Mouse (Mus musculus) hindbrain, embryonic 13.5 days (tissue): Measurements from ENCODE around the gene Ndufs7. TPM values are rescaled to one million over a fixed set of nuclear protein-coding genes. Genes with fewer than 3 reads are reported as not detected.

Experiments
- ATAC-seq: fragments of 200-750 bp; cut with Nextera tagmentation; 2 replicates; pipeline ENCODE4 v1.8.0; 2017; ENCODE audit warnings: moderate TSS enrichment; ENCODE audit not compliant: low FRiP score
- H3K27ac ChIP-seq: fragments of 300-500 bp; sonication (generic); 2 replicates; pipeline ENCODE4 v1.5.1; 2015; ENCODE audit warnings: inconsistent platforms, mild to moderate bottlenecking, moderate library complexity
- H3K27me3 ChIP-seq: fragments of 300-500 bp; sonication (generic); 2 replicates; pipeline ENCODE4 v1.6.1; 2015; ENCODE audit warnings: mild to moderate bottlenecking, inconsistent platforms
- H3K36me3 ChIP-seq: fragments of 300-500 bp; sonication (generic); 2 replicates; pipeline ENCODE4 v1.6.1; 2015; ENCODE audit warnings: mild to moderate bottlenecking, inconsistent platforms
- H3K4me1 ChIP-seq: fragments of 300-500 bp; sonication (generic); replicated peaks from 2 replicates; pipeline ENCODE4 v1.6.1; 2015; ENCODE audit warnings: inconsistent platforms
- H3K4me2 ChIP-seq: fragments of 300-500 bp; sonication (generic); 2 replicates; pipeline ENCODE4 v1.6.1; 2015; ENCODE audit warnings: inconsistent platforms, mild to moderate bottlenecking, moderate library complexity
- H3K4me3 ChIP-seq: fragments of 300-500 bp; sonication (generic); 2 replicates; pipeline ENCODE4 v1.5.1; 2015; ENCODE audit warnings: mild to moderate bottlenecking, inconsistent platforms
- H3K9ac ChIP-seq: fragments of 300-500 bp; sonication (generic); 2 replicates; pipeline ENCODE4 v1.6.1; 2015; ENCODE audit warnings: mild to moderate bottlenecking, inconsistent platforms
- H3K9me3 ChIP-seq: fragments of 300-500 bp; sonication (generic); 2 replicates; pipeline ENCODE4 v1.6.1; 2016; ENCODE audit warnings: inconsistent platforms
- WGBS: fragments of 180-500 bp; shearing (Covaris S2); methylation state at CpG from one replicate; pipeline ENCODE4 v1.1.7; 2015; 5-methylcytosine and 5-hydroxymethylcytosine counted together
- polyA plus RNA-seq: library from polyadenylated mRNA; unstranded; fragments of >200 nt; fragmentation: Nextera tagmentation; extraction: Ambion mirVana; gene quantifications from 2 replicates; pipeline ENCODE4 v1.2.1, GENCODE M21; 2015

Gene Ndufs7
- polyA plus RNA-seq, 1 experiment from 2014 or later: 253 TPM

DNA sequence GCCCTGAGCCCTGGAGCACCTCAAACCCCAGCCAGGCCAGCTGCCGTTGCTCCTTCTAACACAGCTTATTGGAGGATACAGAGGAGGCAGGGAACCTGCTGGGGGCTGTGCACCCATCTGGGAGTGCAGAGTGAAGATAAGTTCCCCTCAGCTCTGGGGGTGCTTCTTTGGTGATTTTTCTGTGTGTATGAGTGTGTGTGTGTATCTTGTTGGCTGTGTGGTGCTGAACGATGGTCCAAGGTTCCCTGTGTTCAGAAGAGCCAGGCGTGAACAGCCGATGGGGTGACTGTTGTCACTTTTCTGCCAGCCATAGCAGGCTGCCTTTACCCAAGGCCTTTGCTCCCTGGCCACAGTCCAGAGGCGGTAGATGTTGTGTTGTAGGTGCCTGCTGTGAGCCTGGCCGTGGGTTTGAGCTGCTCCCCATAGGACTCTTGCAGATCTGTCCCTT, 21.8 kb downstream of the Ndufs7 start:
- H3K4me1 ChIP-seq: peaks cover 70% of the 10 kb centered on the region
- no peaks in the 10 kb centered on the region for H3K9me3 ChIP-seq
- H3K27me3 ChIP-seq: no peaks in the 10 kb centered on the region
- 78% methylated on average over 6 of the region's 6 CpGs for WGBS
- no peak overlapping the region for H3K4me2 ChIP-seq
- H3K36me3 ChIP-seq: peaks cover 50% of the 10 kb centered on the region
- H3K4me3 ChIP-seq: no peak overlapping the region
- ATAC-seq: no peak
- H3K9ac ChIP-seq: peak overlapping the region; percentile 58; the same call in 1 of the 2 replicates
- peak overlapping the region; percentile 55 for H3K27ac ChIP-seq

DNA sequence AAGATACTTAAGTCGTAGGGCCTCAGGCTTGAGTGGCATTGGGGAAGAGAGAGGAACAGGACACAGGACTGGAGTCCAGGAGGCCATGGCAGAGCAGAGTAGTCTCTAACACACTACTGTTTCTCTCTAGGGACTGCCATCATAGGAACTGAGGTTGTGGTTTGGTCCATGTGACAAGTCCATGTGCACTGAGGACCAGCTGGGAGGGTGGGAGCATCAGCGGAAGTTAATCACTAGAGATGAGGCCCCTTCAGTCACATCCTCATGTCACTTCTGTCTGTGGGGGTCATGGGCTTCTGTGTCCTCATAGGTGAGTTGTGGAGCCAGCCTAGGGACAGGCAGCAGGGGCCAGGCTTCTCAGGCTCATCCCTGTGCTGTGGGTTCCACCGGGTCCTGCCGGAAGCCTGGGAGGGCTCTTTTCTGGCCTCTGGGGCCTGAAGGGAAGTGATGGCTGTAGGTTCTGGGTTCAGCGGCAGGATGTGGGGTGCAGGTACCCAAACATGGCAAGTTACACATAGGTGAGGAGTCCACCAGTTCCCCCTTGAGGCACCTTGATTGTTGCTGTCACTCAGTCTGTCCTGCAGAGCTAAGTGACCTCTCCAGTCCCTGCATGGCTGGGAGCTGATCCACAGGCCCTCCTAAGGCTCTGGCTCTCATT, 22.4 kb downstream of the Ndufs7 start:
- no peak overlapping the region for H3K27ac ChIP-seq
- H3K27me3 ChIP-seq: no peaks in the 10 kb centered on the region
- H3K4me3 ChIP-seq: no peak overlapping the region
- WGBS: 86% methylated on average over 5 of the region's 5 CpGs
- ATAC-seq: no peak
- H3K9ac ChIP-seq: peak overlapping the region; percentile 58; the same call in 1 of the 2 replicates
- H3K36me3 ChIP-seq: peaks cover 56% of the 10 kb centered on the region
- no peak overlapping the region for H3K4me2 ChIP-seq
- no peaks in the 10 kb centered on the region for H3K9me3 ChIP-seq
- peaks cover 65% of the 10 kb centered on the region for H3K4me1 ChIP-seq

DNA sequence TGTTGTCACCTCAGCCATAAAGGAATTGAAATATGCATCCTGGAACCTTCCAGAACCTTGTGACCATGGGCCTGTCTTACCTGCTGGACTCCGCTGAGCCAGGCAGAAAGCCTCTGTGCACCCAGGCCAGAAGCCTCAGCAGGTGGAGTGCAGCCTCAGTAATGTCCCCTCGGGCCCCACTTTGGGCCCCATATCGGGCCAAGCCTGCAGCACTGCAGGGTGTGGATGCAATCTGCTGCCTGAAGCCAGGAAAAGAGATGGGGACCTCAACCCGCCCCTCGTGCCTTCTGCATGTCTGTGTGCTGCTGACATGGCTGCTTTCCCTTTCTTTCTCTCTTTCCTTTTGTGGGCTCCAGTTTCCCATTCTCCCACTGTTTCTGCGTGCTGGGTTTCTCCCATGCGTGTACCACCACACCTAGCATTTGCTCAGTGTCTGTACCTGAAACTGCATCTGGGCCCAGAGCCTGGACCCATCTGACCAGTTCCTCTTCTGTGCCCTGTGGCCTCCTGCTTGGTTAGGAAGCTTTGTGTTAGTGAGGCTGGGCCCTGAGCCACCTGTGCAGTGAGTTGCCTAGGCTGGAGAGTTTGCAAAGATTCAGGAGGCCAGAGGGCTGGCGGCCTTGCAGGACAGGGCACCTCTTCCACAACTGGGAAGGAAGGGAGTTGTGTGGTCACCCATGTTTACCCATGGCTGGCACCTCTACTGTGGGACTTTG, 23.1 kb downstream of the Ndufs7 start:
- 0 out of 2 replicates have a peak overlapping the region, but pooled peaks have one; percentile 13 for H3K27ac ChIP-seq
- no peaks in the 10 kb centered on the region for H3K9me3 ChIP-seq
- no peak for ATAC-seq
- 91% methylated on average over 8 of the region's 8 CpGs for WGBS
- H3K4me2 ChIP-seq: no peak overlapping the region
- peaks cover 62% of the 10 kb centered on the region for H3K36me3 ChIP-seq
- no peak overlapping the region for H3K4me3 ChIP-seq
- H3K4me1 ChIP-seq: peaks cover 57% of the 10 kb centered on the region
- peak overlapping the region; percentile 58 for H3K9ac ChIP-seq
- no peaks in the 10 kb centered on the region for H3K27me3 ChIP-seq

DNA sequence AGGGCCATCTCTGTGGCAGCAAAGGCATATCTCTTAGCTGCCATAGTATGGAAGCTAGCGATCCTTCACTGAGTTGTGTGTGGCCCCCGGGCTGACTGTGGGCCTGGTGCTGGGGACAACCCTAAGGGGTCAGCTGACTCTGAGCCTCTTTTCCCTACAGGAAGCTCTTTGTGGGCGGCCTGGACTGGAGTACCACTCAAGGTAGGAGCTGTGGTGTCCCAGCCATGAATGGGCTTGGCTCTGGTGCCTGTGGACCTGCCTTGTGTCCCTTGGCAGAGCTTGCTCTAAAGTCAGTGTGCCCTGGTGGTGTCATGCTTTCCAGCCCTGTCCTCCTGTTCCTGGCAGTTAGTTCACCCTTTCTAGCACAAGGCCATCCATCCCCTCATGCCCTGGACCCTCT, 24.9 kb downstream of the Ndufs7 start:
- H3K4me2 ChIP-seq: no peak overlapping the region
- 88% methylated on average over 3 of the region's 3 CpGs for WGBS
- peaks cover 39% of the 10 kb centered on the region for H3K4me1 ChIP-seq
- no peaks in the 10 kb centered on the region for H3K9me3 ChIP-seq
- H3K27ac ChIP-seq: no peak overlapping the region
- H3K4me3 ChIP-seq: no peak overlapping the region
- no peak for ATAC-seq
- H3K27me3 ChIP-seq: no peaks in the 10 kb centered on the region
- peaks cover 71% of the 10 kb centered on the region for H3K36me3 ChIP-seq
- H3K9ac ChIP-seq: peak overlapping the region; percentile 16; the same call in 1 of the 2 replicates

DNA sequence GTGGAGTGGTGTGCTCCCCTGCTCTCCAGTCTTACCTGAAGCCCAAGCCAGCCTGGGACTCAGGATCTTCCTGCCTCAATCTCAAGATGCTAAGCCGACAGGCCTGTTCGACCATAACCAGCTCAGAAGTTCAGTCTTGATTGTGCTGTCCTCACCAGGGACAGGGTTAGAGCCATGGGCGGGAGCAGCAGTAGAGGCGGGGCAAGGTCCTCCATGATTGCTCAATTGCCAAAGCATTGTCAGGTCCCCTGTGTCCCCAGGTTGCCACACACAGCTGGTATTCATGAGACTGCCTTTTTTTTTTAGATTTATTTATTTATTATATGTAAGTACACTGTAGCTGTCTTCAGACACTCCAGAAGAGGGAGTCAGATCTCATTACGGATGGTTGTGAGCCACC, 27.3 kb downstream of the Ndufs7 start:
- Histone ChIP-seq H3K4me3 (no peak overlapping the region), H3K9me3 (no peaks in the 10 kb centered on the region), H3K27me3 (no peaks in the 10 kb centered on the region), H3K4me2 (no peak overlapping the region), H3K9ac (no peak overlapping the region), H3K4me1 (peaks cover 17% of the 10 kb centered on the region), H3K36me3 (peaks cover 86% of the 10 kb centered on the region), H3K27ac (no peak overlapping the region)
- no peak for ATAC-seq
- 94% methylated on average over 5 of the region's 5 CpGs for WGBS

DNA sequence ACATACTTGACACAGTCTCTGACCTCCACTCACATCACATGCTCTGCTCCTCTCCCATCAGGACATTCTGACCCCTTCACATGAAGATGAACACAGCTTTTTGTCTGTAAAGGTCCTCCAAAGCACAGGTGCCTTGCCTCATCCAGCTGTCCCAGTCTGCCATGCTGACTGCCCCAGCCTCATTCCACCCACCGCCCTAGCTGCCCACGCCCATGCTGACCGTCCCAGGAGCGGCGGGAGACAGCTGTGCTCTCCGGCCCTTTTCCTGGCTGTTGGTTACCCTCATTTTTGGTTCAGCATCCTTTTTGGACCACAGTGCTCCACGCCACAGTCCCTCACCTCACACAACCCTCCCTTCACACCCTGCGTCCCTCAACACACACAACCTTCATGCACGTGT, 29.5 kb downstream of the Ndufs7 start:
- Histone ChIP-seq H3K4me1 (peaks cover 19% of the 10 kb centered on the region), H3K9me3 (no peaks in the 10 kb centered on the region), H3K4me2 (no peak overlapping the region), H3K27ac (no peak overlapping the region), H3K27me3 (no peaks in the 10 kb centered on the region), H3K9ac (no peak overlapping the region), H3K4me3 (no peak overlapping the region), H3K36me3 (peaks cover 93% of the 10 kb centered on the region)
- no peak for ATAC-seq
- 98% methylated on average over 9 of the region's 9 CpGs for WGBS

DNA sequence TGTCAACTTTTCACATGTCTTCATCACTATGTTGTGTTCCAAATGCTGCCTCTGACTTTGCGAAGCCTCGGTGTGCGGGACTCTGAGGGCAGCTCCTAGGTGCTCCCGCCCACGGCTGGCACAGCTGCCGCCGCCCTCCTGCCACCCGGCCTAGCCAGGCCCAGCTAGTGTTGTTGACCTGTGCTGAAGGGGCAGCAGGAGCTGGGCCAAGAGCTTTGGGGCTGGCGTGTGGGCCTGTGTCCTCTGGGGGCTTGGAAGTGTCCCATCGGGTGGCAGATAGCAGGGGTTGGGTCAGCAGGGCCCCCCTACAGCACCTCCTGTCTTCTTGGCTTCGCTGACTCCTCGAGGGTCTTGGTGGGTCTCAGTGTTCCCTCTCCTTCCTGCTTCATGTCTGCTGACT, 30.4 kb downstream of the Ndufs7 start:
- 93% methylated on average over 12 of the region's 12 CpGs for WGBS
- Histone ChIP-seq H3K9me3 (no peaks in the 10 kb centered on the region), H3K4me2 (no peak overlapping the region), H3K9ac (no peak overlapping the region), H3K27me3 (no peaks in the 10 kb centered on the region), H3K4me3 (no peak overlapping the region), H3K36me3 (peaks cover 93% of the 10 kb centered on the region), H3K27ac (no peak overlapping the region), H3K4me1 (peaks cover 14% of the 10 kb centered on the region)
- no peak for ATAC-seq

DNA sequence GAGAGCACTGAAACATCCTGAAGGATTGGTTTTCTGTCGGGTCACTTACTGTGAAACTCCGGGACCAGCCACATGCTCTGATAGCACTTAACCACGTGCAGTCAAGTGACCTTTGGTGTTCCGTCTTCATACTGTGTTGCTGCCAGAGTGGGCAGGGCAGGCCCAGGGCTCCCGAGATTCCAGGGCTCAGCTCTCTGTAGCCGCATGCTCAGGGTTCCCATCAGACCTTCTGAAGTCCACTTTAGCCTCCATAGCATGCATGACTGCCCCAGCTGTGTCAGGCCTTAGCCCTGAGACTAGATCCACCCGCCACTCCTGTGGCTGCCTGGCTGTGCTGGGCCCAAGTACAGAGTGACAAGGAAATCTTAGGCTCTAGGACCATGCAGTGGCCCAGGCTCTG, 32.4 kb downstream of the Ndufs7 start:
- H3K9me3 ChIP-seq: no peaks in the 10 kb centered on the region
- H3K27me3 ChIP-seq: no peaks in the 10 kb centered on the region
- peaks cover 14% of the 10 kb centered on the region for H3K4me1 ChIP-seq
- 85% methylated on average over 7 of the region's 7 CpGs for WGBS
- peaks cover 95% of the 10 kb centered on the region for H3K36me3 ChIP-seq
- no peak for ATAC-seq
- no peak overlapping the region for H3K4me3 ChIP-seq
- peak overlapping the region; percentile 49; the same call in 1 of the 2 replicates for H3K9ac ChIP-seq
- no peak overlapping the region for H3K4me2 ChIP-seq
- peak overlapping the region; percentile 65 for H3K27ac ChIP-seq

DNA sequence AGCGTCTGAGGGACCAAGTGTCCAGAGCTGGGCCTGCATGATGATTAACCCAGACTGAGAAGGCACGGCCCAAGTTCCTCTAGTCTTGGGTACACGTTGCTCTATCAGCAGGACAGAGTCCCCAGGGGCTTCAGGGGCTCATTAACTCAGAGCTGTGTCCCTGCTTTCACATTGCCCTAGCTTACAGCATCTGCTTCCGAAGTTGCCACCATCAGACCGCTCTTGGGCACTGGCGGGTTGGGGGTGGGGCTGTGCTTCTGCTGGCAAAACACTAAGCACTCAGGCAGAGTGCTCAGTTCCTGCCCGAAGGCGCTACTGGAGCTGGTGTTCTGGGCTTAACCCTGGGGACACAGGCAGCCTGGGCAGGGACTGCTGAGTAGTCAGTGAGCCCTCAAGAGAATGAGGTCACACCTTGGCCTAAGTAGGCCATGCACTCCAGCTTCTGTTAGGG, 33.0 kb downstream of the Ndufs7 start:
- H3K4me3 ChIP-seq: no peak overlapping the region
- no peak overlapping the region for H3K4me2 ChIP-seq
- H3K4me1 ChIP-seq: peaks cover 14% of the 10 kb centered on the region
- 0 out of 2 replicates have a peak, but pooled peaks have one; percentile 19 for ATAC-seq
- peak overlapping the region; percentile 65 for H3K27ac ChIP-seq
- H3K36me3 ChIP-seq: peaks cover 96% of the 10 kb centered on the region
- peak overlapping the region; percentile 49; the same call in 1 of the 2 replicates for H3K9ac ChIP-seq
- H3K27me3 ChIP-seq: no peaks in the 10 kb centered on the region
- no peaks in the 10 kb centered on the region for H3K9me3 ChIP-seq
- 46% methylated on average over 8 of the region's 8 CpGs for WGBS

DNA sequence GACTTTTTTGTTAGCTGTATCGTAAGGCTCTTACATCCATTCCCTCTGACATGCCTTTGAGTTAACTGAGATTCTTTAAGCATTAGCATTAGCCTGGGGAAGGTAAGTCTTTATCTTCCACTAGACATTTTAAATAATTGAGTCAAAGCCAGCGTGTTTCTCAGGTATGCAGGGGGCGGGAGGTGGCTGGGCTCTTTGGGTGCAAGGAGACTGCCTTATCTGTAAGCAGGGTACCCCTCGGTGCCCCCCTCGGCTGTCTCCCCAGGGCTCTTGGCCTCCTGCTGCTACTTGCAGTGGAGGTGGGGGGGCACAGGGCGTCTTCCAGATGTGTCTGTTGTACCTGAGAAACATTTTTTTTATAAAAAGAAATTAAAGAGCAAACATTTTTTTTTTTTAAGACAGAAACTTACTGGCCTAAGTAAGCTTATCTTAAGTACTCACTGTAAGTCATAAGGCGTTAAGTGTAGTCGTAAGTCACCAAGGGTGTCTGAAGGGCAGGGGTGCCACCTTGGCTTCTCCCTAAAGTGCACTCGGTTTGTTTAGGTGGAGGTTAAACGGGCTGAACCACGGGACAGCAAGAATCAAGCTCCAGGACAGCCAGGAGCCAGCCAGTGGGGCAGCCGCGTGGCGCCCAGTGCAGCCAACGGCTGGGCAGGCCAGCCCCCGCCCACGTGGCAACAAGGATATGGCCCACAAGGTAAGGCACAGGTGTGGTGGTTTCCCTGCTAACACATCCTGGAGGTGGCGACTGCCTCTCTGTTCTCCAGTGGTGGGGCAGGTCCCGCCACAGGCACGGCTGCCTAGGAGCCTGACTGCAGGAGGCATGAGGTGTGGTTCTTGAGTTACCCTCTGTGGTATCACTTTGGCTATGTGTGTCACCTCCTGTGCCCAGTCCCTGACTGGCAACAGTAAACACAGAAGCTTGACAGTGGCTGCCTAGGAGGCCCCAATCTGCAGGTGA, 33.8 kb downstream of the Ndufs7 start:
- Histone ChIP-seq H3K4me3 (no peak overlapping the region), H3K4me1 (peaks cover 14% of the 10 kb centered on the region), H3K9ac (no peak overlapping the region), H3K27me3 (no peaks in the 10 kb centered on the region), H3K27ac (peak overlapping the region; percentile 65), H3K36me3 (peaks cover 95% of the 10 kb centered on the region), H3K9me3 (no peaks in the 10 kb centered on the region), H3K4me2 (no peak overlapping the region)
- 92% methylated on average over 20 of the region's 20 CpGs for WGBS
- no peak for ATAC-seq

DNA sequence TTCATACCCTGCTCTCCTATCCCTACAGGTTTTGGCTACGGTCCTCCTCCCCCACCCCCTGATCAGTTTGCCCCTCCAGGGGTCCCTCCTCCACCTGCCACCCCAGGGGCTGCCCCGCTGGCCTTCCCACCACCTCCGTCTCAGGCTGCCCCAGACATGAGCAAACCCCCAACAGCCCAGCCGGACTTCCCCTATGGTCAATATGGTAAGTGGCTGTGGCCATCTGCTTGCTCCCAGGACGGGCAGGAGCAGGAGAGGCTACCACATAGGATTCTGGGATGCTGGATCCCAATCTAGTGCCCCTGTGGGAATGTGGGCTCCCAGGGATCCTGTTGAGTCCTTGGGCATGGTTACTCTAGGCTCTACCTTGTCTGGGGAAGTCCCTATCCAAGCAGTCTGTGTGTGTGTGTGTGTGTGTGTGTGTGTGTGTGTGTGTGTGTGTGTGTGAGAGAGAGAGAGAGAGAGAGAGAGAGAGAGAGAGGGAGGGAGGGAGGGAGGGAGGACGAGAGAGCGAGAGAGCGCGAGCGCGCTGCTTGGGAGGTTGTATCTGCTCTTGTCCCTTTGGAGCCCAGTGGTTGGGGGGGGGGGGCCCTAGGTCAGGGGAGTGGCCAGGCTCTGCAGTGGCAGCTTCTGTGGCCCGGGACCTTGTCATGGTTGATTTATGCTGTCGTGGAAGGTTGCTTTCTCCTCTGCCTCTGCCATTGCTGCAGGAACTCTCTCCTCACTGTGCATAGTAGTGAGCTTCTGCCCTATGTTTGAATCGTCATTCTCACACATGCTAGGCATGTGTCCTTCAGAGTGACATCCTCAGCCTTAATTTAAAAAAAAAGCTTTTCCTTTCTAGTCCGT, 36.5 kb downstream of the Ndufs7 start:
- no peak overlapping the region for H3K4me3 ChIP-seq
- peaks cover 14% of the 10 kb centered on the region for H3K4me1 ChIP-seq
- no peak overlapping the region for H3K9ac ChIP-seq
- H3K9me3 ChIP-seq: no peaks in the 10 kb centered on the region
- H3K36me3 ChIP-seq: peaks cover 85% of the 10 kb centered on the region
- H3K27ac ChIP-seq: no peak overlapping the region
- no peak for ATAC-seq
- H3K27me3 ChIP-seq: no peaks in the 10 kb centered on the region
- no peak overlapping the region for H3K4me2 ChIP-seq
- WGBS: 80% methylated on average over 15 of the region's 15 CpGs
